ENCODE assay signal across 8 mouse cellular contexts in genomic region chr11:50174111-50174729, GRCm38 (mm10). TPM values are rescaled to one million over a fixed set of nuclear protein-coding genes. Genes with fewer than 3 reads are reported as not detected.
A peak's percentile ranks its signal among the peaks of the same experiment; 100 is the strongest.
DNase-seq lines count a peak whose midpoint lies in the region; ATAC-seq and TF ChIP-seq lines count a peak whose summit lies in the region.
"Not testable (repeated sequence)": the region's sequence is repeated elsewhere in the genome, so short reads cannot be mapped to it uniquely, and the experiment has no call there.

Gene Mrnip, plus strand, starts transcription at chr11:50174444.

- not testable (repeated sequence) for H3K4me1 ChIP-seq in embryonic facial prominence, embryonic 15.5 days; intestine, embryonic 15.5 days (replicated peaks); lung, adult 2 months (ENCODE audit: control insufficient read depth, insufficient read depth, low read length); midbrain, postnatal 0 days (ENCODE audit: insufficient read depth, low read length)

- peak within 1 kb of the TSS; percentile 57 for H3K9ac ChIP-seq in embryonic facial prominence, embryonic 15.5 days
- peak within 1 kb of the TSS; percentile 73 for H3K9ac ChIP-seq in intestine, embryonic 15.5 days
- H3K9ac ChIP-seq in midbrain, postnatal 0 days (replicated peaks; ENCODE audit: low read length, poor library complexity, severe bottlenecking): peak within 1 kb of the TSS; percentile 75

- intact Hi-C loops in left cerebral cortex, postnatal 10 days (cut with DNase I): not testable (repeated sequence)

- H3K4me2 ChIP-seq in embryonic facial prominence, embryonic 15.5 days (replicated peaks): peak within 1 kb of the TSS; percentile 66
- peak within 1 kb of the TSS; percentile 73 for H3K4me2 ChIP-seq in intestine, embryonic 15.5 days (replicated peaks)
- H3K4me2 ChIP-seq in midbrain, postnatal 0 days (ENCODE audit: low read depth, low read length, poor library complexity, severe bottlenecking): peak within 1 kb of the TSS; percentile 67

- DNase-seq in adrenal gland, adult 8-10 months; lung, adult 2 months; midbrain, postnatal 0 days (ENCODE audit: low spot score); thymus, postnatal 0 days (ENCODE audit: low spot score): not testable (repeated sequence)
- DNase-seq in heart, adult 8-10 months (ENCODE audit: low spot score): peak; percentile 98
- peak; percentile 16 to 27 for DNase-seq in left cerebral cortex, postnatal 10 days (ENCODE audit: extremely low spot score in 1 of 2, low spot score in 2 of 2)

- peak within 1 kb of the TSS; percentile 68 for H3K4me3 ChIP-seq in embryonic facial prominence, embryonic 15.5 days (replicated peaks)
- peak within 1 kb of the TSS; percentile 70 for H3K4me3 ChIP-seq in intestine, embryonic 15.5 days (replicated peaks)
- peak within 1 kb of the TSS; percentile 93 for H3K4me3 ChIP-seq in lung, adult 2 months (replicated peaks; ENCODE audit: extremely low read depth, low read depth, low read length)
- peak within 1 kb of the TSS; percentile 62 for H3K4me3 ChIP-seq in midbrain, postnatal 0 days (ENCODE audit: low read depth, low read length)

- H3K27me3 ChIP-seq in embryonic facial prominence, embryonic 15.5 days; intestine, embryonic 15.5 days (replicated peaks); midbrain, postnatal 0 days (ENCODE audit: insufficient read depth, low read length): not testable (repeated sequence)

- peak within 1 kb of the TSS; percentile 68 for H3K27ac ChIP-seq in embryonic facial prominence, embryonic 15.5 days (replicated peaks)
- peak within 1 kb of the TSS; percentile 48; the same call in 1 of the 2 replicates for H3K27ac ChIP-seq in intestine, embryonic 15.5 days
- peak within 1 kb of the TSS; percentile 93 for H3K27ac ChIP-seq in midbrain, postnatal 0 days (ENCODE audit: low read depth, low read length)

- 5% methylated on average over 19 of the region's 19 CpGs for WGBS in embryonic facial prominence, embryonic 15.5 days
- WGBS in intestine, embryonic 15.5 days: 4% methylated on average over 19 of the region's 19 CpGs
- WGBS in lung, adult 2 months: 4% methylated on average over 19 of the region's 19 CpGs
- WGBS in midbrain, postnatal 0 days: 5% methylated on average over 19 of the region's 19 CpGs

- not testable (repeated sequence) for TF ChIP-seq POLR2A in lung, adult 2 months (IDR thresholded peaks at IDR 0.05; ENCODE audit: borderline replicate concordance, extremely low read depth, low read depth, low read length)

- not testable (repeated sequence) for TF ChIP-seq CTCF in lung, adult 2 months (IDR thresholded peaks at IDR 0.05; ENCODE audit: insufficient read depth, low read length); midbrain, postnatal 0 days (IDR thresholded peaks at IDR 0.05)

- H3K36me3 ChIP-seq in embryonic facial prominence, embryonic 15.5 days: peaks cover 43% of the 10 kb centered on the region
- not testable (repeated sequence) for H3K36me3 ChIP-seq in intestine, embryonic 15.5 days
- peaks cover 39% of the 10 kb centered on the region for H3K36me3 ChIP-seq in midbrain, postnatal 0 days (ENCODE audit: insufficient read depth, low read length)

- ATAC-seq in embryonic facial prominence, embryonic 15.5 days (ENCODE audit: insufficient number of reproducible peaks, low FRiP score, low TSS enrichment, low read depth): peak; percentile 21; the same call in 1 of the 2 replicates
- peak; percentile 61 for ATAC-seq in intestine, embryonic 15.5 days
- ATAC-seq in midbrain, postnatal 0 days (ENCODE audit: low FRiP score): peak; percentile 38

- H3K9me3 ChIP-seq in embryonic facial prominence, embryonic 15.5 days (replicated peaks); intestine, embryonic 15.5 days; midbrain, postnatal 0 days (ENCODE audit: low read length): not testable (repeated sequence)

RNA-seq across cellular contexts. Expression of gene Mrnip, which starts in this region (rescaled TPM):
- 10 to 100 TPM in 3 of 4 experiments, 1 to 10 TPM in 1; 9.1 to 17.0 (median 14.6) TPM for total RNA-seq in adrenal gland, adult 8-10 months (2022)
- polyA plus RNA-seq in embryonic facial prominence, embryonic 15.5 days (2015; fragmentation: Nextera tagmentation; extraction: Ambion mirVana): 19.3 and 19.7 TPM in 2 replicates
- total RNA-seq in heart, adult 8-10 months (2022): 1 to 10 TPM; 1.6 to 3.5 (median 2.7) TPM
- 9.6 and 12.5 TPM in 2 replicates for polyA plus RNA-seq in intestine, embryonic 15.5 days (2015; fragmentation: Nextera tagmentation; extraction: Ambion mirVana)
- 10 to 100 TPM; 18.5 to 20.6 TPM for total RNA-seq in left cerebral cortex, postnatal 10 days (2021)
- polyA plus RNA-seq in lung, adult 2 months (2012; rRNA removed): 2.7 and 4.5 TPM in 2 replicates
- total RNA-seq in midbrain, postnatal 0 days (2014; rRNA removed): 37.1 and 41.3 TPM in 2 replicates
- 37.9 and 40.7 TPM in 2 replicates for polyA plus RNA-seq in midbrain, postnatal 0 days (2015; fragmentation: Nextera tagmentation; extraction: Ambion mirVana)
- 13.1 and 15.3 TPM in 2 replicates for polyA plus RNA-seq in thymus, postnatal 0 days (2015; fragmentation: Nextera tagmentation; extraction: Ambion mirVana)
